Mouse (Mus musculus): ENCODE data around the gene Arpc1b. TPM values are rescaled to one million over a fixed set of nuclear protein-coding genes. Genes with fewer than 3 reads are reported as not detected.
A peak's percentile ranks its signal among the peaks of the same experiment; 100 is the strongest.
"Not testable (repeated sequence)": the region's sequence is repeated elsewhere in the genome, so short reads cannot be mapped to it uniquely, and the experiment has no call there.

Gene Arpc1b
- polyA plus RNA-seq (2014; fragmentation: Nextera tagmentation; extraction: Ambion mirVana) = 49.3 and 54.3 TPM in 2 replicates

- H3K9me3 ChIP-seq (ENCODE audit: control insufficient read depth, low read length) = no peaks in the 10 kb centered on the region
- peak; percentile 68 for DNase-seq (ENCODE audit: low spot score)
- WGBS = under 1% methylated on average over 41 of the region's 53 CpGs
- peak within 1 kb of the TSS; percentile 45 for H3K4me2 ChIP-seq (replicated peaks; ENCODE audit: low read depth, low read length)
- peak; percentile 67 for ATAC-seq (ENCODE audit: low FRiP score)
- H3K36me3 ChIP-seq (ENCODE audit: control insufficient read depth, insufficient read depth, low read length) = no peaks in the 10 kb centered on the region
- H3K27me3 ChIP-seq (ENCODE audit: control insufficient read depth, insufficient read depth, low read length) = peaks cover 6% of the 10 kb centered on the region
- H3K4me1 ChIP-seq (replicated peaks; ENCODE audit: control insufficient read depth, insufficient read depth, low read length) = no peaks in the 10 kb centered on the region
- peak within 1 kb of the TSS; percentile 38 for H3K4me3 ChIP-seq (ENCODE audit: low read depth, low read length)
- peak within 1 kb of the TSS; percentile 42; the same call in 1 of the 2 replicates for H3K9ac ChIP-seq (ENCODE audit: low read depth, low read length)
- no peak within 1 kb of the TSS for H3K27ac ChIP-seq (ENCODE audit: low read depth, low read length)
Observed at GRCm38 (mm10) chr5:145114071-145114605, at the start of gene Arpc1b. TSS of gene Arpc1b (plus strand) at chr5:145114215.

DNA sequence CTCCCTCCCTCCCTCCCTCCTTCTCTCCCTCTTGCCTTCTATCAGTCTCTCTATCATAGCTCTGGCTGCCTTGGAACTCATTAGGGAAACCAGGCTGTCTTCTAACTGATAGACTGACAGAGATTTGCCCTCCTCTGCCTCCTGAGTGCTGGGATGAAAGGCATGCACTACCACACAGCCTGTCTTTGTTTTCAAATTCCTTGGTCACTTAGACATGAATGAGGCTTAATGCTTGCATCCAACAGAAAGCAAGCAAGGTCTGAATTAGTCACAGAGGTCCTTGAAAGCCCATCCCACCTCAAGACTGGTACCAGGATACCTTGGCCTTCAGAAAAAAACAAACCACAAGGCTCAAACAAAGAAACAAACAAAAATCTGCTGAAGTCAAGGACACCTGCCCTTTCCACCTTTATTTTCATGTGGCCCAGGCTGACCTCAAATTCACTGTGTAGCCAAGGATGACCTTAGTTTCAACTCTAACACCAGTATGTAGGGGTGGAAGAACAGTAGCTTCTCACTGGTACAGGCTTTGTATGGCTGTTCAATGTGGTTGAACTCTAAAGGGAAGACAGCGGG lies 49.2 kb upstream of the Arpc1b start:
- 90% methylated on average over 1 of the region's 1 CpGs for WGBS
- Histone ChIP-seq H3K4me3 (ENCODE audit: low read depth, low read length) (no peak overlapping the region), H3K9ac (ENCODE audit: low read depth, low read length) (no peak overlapping the region), H3K4me1 (replicated peaks; ENCODE audit: control insufficient read depth, insufficient read depth, low read length) (no peaks in the 10 kb centered on the region), H3K27ac (ENCODE audit: low read depth, low read length) (no peak overlapping the region), H3K27me3 (ENCODE audit: control insufficient read depth, insufficient read depth, low read length) (no peaks in the 10 kb centered on the region), H3K9me3 (ENCODE audit: control insufficient read depth, low read length) (no peaks in the 10 kb centered on the region), H3K4me2 (replicated peaks; ENCODE audit: low read depth, low read length) (no peak overlapping the region), H3K36me3 (ENCODE audit: control insufficient read depth, insufficient read depth, low read length) (no peaks in the 10 kb centered on the region)
- DNase-seq (ENCODE audit: low spot score) = no peak
- no peak for ATAC-seq (ENCODE audit: low FRiP score)

DNA sequence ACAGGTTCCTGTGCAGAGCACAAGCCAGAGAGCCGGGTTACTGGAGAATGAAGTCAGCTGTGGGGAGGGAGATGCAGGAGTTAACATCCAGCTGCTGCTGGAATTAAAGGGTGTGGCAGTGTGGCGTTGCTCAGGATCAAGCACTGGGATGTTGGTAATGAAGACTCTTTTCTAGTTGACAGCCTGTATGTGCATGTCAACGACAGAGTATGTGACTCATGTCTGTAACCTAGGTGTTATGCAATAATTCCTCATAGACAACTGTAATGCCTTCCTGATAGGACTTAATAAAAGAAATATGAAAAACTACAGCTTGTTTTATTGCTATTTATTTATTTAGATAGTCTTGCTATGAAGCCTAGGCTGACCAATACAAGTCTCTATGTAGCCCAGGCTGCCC lies 45.2 kb upstream of the Arpc1b start:
- WGBS = 61% methylated on average over 3 of the region's 3 CpGs
- DNase-seq (ENCODE audit: low spot score) (no peak), ATAC-seq (ENCODE audit: low FRiP score) (no peak)
- H3K9me3 ChIP-seq (ENCODE audit: control insufficient read depth, low read length) = no peaks in the 10 kb centered on the region
- no peak overlapping the region for H3K4me3 ChIP-seq (ENCODE audit: low read depth, low read length)
- H3K36me3 ChIP-seq (ENCODE audit: control insufficient read depth, insufficient read depth, low read length) = no peaks in the 10 kb centered on the region
- H3K27ac ChIP-seq (ENCODE audit: low read depth, low read length) = no peak overlapping the region
- no peak overlapping the region for H3K4me2 ChIP-seq (replicated peaks; ENCODE audit: low read depth, low read length)
- H3K4me1 ChIP-seq (replicated peaks; ENCODE audit: control insufficient read depth, insufficient read depth, low read length) = no peaks in the 10 kb centered on the region
- no peaks in the 10 kb centered on the region for H3K27me3 ChIP-seq (ENCODE audit: control insufficient read depth, insufficient read depth, low read length)
- no peak overlapping the region for H3K9ac ChIP-seq (ENCODE audit: low read depth, low read length)

DNA sequence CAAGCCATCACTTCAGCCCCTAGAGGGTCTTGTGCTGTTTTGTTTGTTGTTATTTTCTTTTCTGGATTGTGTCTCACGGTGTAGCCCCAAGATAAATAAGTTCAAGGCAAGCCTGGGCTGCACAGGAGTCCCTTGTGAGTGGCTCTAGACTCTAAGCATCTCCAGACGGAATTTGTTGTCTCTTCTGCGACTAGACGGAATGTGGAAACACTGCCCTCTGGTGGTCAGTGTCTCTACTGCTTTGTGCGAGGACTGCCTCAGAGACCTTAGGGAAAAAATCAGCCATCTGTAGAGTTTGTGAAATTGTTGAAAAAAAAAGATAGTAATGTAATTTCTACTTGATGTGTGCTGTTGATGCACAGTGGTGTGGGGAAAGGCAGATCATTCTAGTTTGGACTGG lies 44.3 kb upstream of the Arpc1b start:
- Histone ChIP-seq H3K9me3 (ENCODE audit: control insufficient read depth, low read length) (no peaks in the 10 kb centered on the region), H3K27me3 (ENCODE audit: control insufficient read depth, insufficient read depth, low read length) (no peaks in the 10 kb centered on the region), H3K27ac (ENCODE audit: low read depth, low read length) (no peak overlapping the region), H3K36me3 (ENCODE audit: control insufficient read depth, insufficient read depth, low read length) (no peaks in the 10 kb centered on the region), H3K4me1 (replicated peaks; ENCODE audit: control insufficient read depth, insufficient read depth, low read length) (no peaks in the 10 kb centered on the region), H3K4me3 (ENCODE audit: low read depth, low read length) (no peak overlapping the region), H3K4me2 (replicated peaks; ENCODE audit: low read depth, low read length) (no peak overlapping the region), H3K9ac (ENCODE audit: low read depth, low read length) (no peak overlapping the region)
- WGBS = 1% methylated on average over 5 of the region's 5 CpGs
- DNase-seq (ENCODE audit: low spot score) (peak; percentile 88), ATAC-seq (ENCODE audit: low FRiP score) (peak; percentile 60; the same call in 1 of the 2 replicates)

GRCm38 (mm10) chr5:145071342-145071741 lies 42.7 kb upstream of the Arpc1b start:
- peak; percentile 30 for DNase-seq (ENCODE audit: low spot score)
- 61% methylated on average over 6 of the region's 6 CpGs for WGBS
- Histone ChIP-seq H3K4me3 (ENCODE audit: low read depth, low read length) (no peak overlapping the region), H3K36me3 (ENCODE audit: control insufficient read depth, insufficient read depth, low read length) (no peaks in the 10 kb centered on the region), H3K9ac (ENCODE audit: low read depth, low read length) (no peak overlapping the region), H3K27ac (ENCODE audit: low read depth, low read length) (no peak overlapping the region), H3K27me3 (ENCODE audit: control insufficient read depth, insufficient read depth, low read length) (no peaks in the 10 kb centered on the region), H3K4me2 (replicated peaks; ENCODE audit: low read depth, low read length) (no peak overlapping the region), H3K9me3 (ENCODE audit: control insufficient read depth, low read length) (no peaks in the 10 kb centered on the region), H3K4me1 (replicated peaks; ENCODE audit: control insufficient read depth, insufficient read depth, low read length) (no peaks in the 10 kb centered on the region)
- no peak for ATAC-seq (ENCODE audit: low FRiP score)

- Histone ChIP-seq H3K27ac (ENCODE audit: low read depth, low read length) (no peak overlapping the region), H3K36me3 (ENCODE audit: control insufficient read depth, insufficient read depth, low read length) (no peaks in the 10 kb centered on the region), H3K4me3 (ENCODE audit: low read depth, low read length) (no peak overlapping the region), H3K27me3 (ENCODE audit: control insufficient read depth, insufficient read depth, low read length) (no peaks in the 10 kb centered on the region), H3K4me2 (replicated peaks; ENCODE audit: low read depth, low read length) (no peak overlapping the region), H3K4me1 (replicated peaks; ENCODE audit: control insufficient read depth, insufficient read depth, low read length) (no peaks in the 10 kb centered on the region), H3K9ac (ENCODE audit: low read depth, low read length) (no peak overlapping the region), H3K9me3 (ENCODE audit: control insufficient read depth, low read length) (no peaks in the 10 kb centered on the region)
- ATAC-seq (ENCODE audit: low FRiP score) (no peak), DNase-seq (ENCODE audit: low spot score) (no peak)
- WGBS = 76% methylated on average over 3 of the region's 3 CpGs
Observed at GRCm38 (mm10) chr5:145075081-145075480, 38.9 kb upstream of the Arpc1b start.

GRCm38 (mm10) chr5:145081866-145082613 lies 32.0 kb upstream of the Arpc1b start:
- no peaks in the 10 kb centered on the region for H3K27me3 ChIP-seq (ENCODE audit: control insufficient read depth, insufficient read depth, low read length)
- H3K36me3 ChIP-seq (ENCODE audit: control insufficient read depth, insufficient read depth, low read length) = no peaks in the 10 kb centered on the region
- no peaks in the 10 kb centered on the region for H3K4me1 ChIP-seq (replicated peaks; ENCODE audit: control insufficient read depth, insufficient read depth, low read length)
- 91% methylated on average over 10 of the region's 10 CpGs for WGBS
- ATAC-seq (ENCODE audit: low FRiP score) (no peak), DNase-seq (ENCODE audit: low spot score) (no peak)
- H3K9ac ChIP-seq (ENCODE audit: low read depth, low read length) = no peak overlapping the region
- H3K4me2 ChIP-seq (replicated peaks; ENCODE audit: low read depth, low read length) = no peak overlapping the region
- H3K27ac ChIP-seq (ENCODE audit: low read depth, low read length) = no peak overlapping the region
- H3K4me3 ChIP-seq (ENCODE audit: low read depth, low read length) = no peak overlapping the region
- no peaks in the 10 kb centered on the region for H3K9me3 ChIP-seq (ENCODE audit: control insufficient read depth, low read length)

- Histone ChIP-seq H3K27ac (ENCODE audit: low read depth, low read length) (peak overlapping the region; percentile 79), H3K4me2 (replicated peaks; ENCODE audit: low read depth, low read length) (peak overlapping the region; percentile 74), H3K4me3 (ENCODE audit: low read depth, low read length) (peak overlapping the region; percentile 72), H3K9ac (ENCODE audit: low read depth, low read length) (peak overlapping the region; percentile 75)
- H3K4me1 ChIP-seq (replicated peaks; ENCODE audit: control insufficient read depth, insufficient read depth, low read length); DNase-seq (ENCODE audit: low spot score); H3K27me3 ChIP-seq (ENCODE audit: control insufficient read depth, insufficient read depth, low read length); H3K36me3 ChIP-seq (ENCODE audit: control insufficient read depth, insufficient read depth, low read length); H3K9me3 ChIP-seq (ENCODE audit: control insufficient read depth, low read length): not testable (repeated sequence)
- ATAC-seq (ENCODE audit: low FRiP score) = peak; percentile 43
- WGBS = 50% methylated on average over 6 of the region's 6 CpGs
Observed at GRCm38 (mm10) chr5:145083201-145083600, 30.8 kb upstream of the Arpc1b start.
